Mouse (Mus musculus): ENCODE data around the gene Atp6v1g2. TPM values are rescaled to one million over a fixed set of nuclear protein-coding genes. Genes with fewer than 3 reads are reported as not detected.
"Not testable (repeated sequence)": the region's sequence is repeated elsewhere in the genome, so short reads cannot be mapped to it uniquely, and the experiment has no call there.

Atp6v1g2 gene
- polyA plus RNA-seq, 1 experiment from 2014 or later: 41.5 TPM

DNA sequence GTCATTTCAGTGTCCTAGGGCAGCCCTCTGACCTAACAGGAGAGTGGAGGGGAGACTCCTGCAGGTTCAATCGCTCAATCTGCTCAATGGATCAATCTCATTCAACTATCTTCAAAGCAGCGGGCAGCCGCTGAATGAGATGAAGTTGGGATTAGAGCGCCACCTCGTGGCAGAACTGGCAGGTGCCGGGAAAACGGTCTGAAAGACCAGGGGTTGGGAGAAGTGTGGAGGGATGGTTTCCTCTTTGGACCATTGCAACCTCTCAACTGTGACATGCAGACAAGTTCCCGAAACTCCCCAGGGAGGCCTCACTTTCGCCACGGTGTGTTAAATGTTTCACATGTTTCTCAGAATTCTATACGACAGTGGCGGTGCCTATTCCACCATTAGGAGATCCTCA is 1.4 kb upstream of the Atp6v1g2 start:
- 0 out of 2 replicates have a peak overlapping the region, but pooled peaks have one; percentile 14 for H3K4me2 ChIP-seq (replicated peaks)
- peaks cover 29% of the 10 kb centered on the region for H3K36me3 ChIP-seq
- no peak overlapping the region for H3K9ac ChIP-seq (replicated peaks)
- no peaks in the 10 kb centered on the region for H3K27me3 ChIP-seq
- 13% methylated on average over 12 of the region's 12 CpGs for WGBS
- H3K9me3 ChIP-seq: no peaks in the 10 kb centered on the region
- no peak for ATAC-seq (replicated peaks)
- H3K4me1 ChIP-seq: peaks cover 38% of the 10 kb centered on the region
- H3K4me3 ChIP-seq: 0 out of 2 replicates have a peak overlapping the region, but pooled peaks have one; percentile 4
- H3K27ac ChIP-seq (replicated peaks): no peak overlapping the region

DNA sequence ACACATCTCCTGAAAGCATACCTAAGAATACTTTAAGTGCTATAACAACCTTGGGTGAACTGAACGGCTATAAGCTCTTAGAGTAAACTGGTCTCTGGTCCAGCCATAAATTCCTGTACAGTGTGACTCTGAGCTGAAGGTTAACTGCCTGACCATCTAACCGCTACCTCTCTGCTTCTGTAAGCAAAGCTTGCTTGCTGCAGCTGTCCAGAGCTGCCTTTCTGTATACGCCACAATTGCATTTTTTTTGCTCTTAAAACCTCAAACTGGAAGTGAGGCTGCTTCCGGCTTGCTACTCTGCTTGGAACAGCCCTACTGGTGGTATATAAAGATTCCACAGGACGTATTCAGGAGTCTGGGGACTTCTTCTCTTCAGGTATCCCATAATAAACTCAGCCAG is 801 bp upstream of the Atp6v1g2 start:
- Histone ChIP-seq H3K27ac (replicated peaks) (0 out of 2 replicates have a peak overlapping the region, but pooled peaks have one; percentile 17), H3K9ac (replicated peaks) (no peak overlapping the region), H3K4me1 (peaks cover 40% of the 10 kb centered on the region), H3K9me3 (no peaks in the 10 kb centered on the region), H3K4me3 (no peak overlapping the region), H3K4me2 (replicated peaks) (no peak overlapping the region), H3K27me3 (no peaks in the 10 kb centered on the region), H3K36me3 (peaks cover 29% of the 10 kb centered on the region)
- WGBS: 95% methylated on average over 5 of the region's 5 CpGs
- no peak for ATAC-seq (replicated peaks)

DNA sequence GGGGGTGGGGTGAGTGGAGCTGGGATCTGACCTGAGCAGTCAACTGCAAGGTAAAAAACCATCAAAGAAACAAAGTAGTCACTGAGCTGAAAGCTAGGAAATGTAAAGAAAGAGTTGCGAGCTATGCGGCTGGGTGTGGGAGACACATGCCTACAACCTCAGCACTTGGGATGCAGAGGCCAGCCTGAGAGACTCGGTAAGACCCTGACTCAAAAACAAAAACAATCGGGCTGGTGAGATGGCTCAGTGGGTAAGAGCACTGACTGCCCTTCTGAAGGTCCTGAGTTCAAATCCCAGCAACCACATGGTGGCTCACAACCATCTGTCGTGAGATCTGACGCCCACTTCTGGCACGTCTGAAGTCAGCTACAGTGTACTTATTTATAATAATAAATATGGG is 630 bp downstream of the Atp6v1g2 start:
- H3K9ac ChIP-seq (replicated peaks); H3K27ac ChIP-seq (replicated peaks); H3K27me3 ChIP-seq; ATAC-seq (replicated peaks); H3K9me3 ChIP-seq; H3K4me3 ChIP-seq: not testable (repeated sequence)
- WGBS: 82% methylated on average over 7 of the region's 7 CpGs
- peaks cover 17% of the 10 kb centered on the region for H3K36me3 ChIP-seq
- H3K4me1 ChIP-seq: peaks cover 40% of the 10 kb centered on the region
- peak overlapping the region; percentile 95; the same call in 1 of the 2 replicates for H3K4me2 ChIP-seq (replicated peaks)

DNA sequence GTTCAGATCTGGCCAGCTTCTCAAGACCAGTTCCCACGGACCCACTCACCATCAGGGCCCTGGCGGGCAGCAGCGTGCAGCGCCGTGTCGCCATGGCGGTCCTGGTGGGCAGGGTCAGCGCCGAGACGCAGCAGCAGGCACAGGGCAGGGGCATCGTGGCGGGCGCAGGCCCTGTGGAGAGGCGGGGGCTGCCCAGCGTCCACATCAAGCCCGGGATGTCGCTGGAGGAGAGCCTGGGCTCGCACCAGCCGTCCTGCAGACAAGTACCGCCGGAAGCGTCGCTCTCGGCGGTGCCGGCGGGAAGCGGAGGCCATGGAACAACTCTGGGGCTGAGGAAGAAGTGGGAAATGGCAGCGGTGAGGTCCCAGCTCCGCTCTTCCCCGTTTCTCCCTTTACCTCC is 1.4 kb downstream of the Atp6v1g2 start:
- H3K4me3 ChIP-seq: peak overlapping the region; percentile 56
- H3K27ac ChIP-seq (replicated peaks): peak overlapping the region; percentile 96
- peaks cover 40% of the 10 kb centered on the region for H3K4me1 ChIP-seq
- WGBS: 6% methylated on average over 29 of the region's 31 CpGs
- H3K9ac ChIP-seq (replicated peaks): peak overlapping the region; percentile 72
- no peaks in the 10 kb centered on the region for H3K27me3 ChIP-seq
- H3K4me2 ChIP-seq (replicated peaks): peak overlapping the region; percentile 95
- ATAC-seq (replicated peaks): no peak
- no peaks in the 10 kb centered on the region for H3K9me3 ChIP-seq
- H3K36me3 ChIP-seq: peaks cover 12% of the 10 kb centered on the region

DNA sequence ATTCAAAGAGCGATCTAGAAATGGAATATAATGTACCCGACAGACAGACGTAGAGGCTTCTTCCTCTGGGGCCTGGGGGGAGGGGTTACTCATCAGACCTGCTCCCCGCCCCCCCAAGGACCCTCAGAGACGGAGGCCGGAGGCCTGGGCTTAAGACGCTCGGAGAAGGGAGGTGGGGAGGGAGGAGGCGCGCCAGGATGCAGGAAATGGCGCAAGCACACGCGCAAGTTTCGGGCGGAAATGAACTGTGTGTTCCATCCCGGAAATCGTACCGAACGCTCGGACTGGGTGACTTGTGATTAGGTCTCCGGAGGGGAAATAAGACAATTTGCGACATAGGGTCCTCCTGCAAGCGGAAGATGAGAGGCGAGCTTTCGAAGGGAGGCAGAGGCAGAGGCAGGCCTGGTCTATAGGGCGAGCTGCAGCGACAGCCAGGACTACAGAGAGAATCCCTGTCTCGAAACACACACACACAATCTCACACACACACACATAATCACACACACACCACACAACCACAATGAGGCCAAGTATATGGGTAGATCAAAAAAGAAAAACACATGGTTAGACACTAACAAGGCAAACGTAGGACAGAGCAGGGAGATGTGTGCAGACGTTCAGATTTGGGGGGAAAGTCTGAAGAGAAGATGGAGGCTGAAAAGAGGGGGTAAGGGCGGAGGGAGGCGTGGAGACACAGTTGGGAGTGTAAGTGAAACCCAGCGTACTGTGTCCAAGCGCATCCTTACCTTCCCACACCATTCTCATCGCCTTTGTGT is 2.3 kb downstream of the Atp6v1g2 start, which contains the start of gene Nfkbil1:
Gene Nfkbil1 (minus strand): TSS at position 179 of the 776 bp plus-strand sequence.
- peak; percentile 83 for ATAC-seq (replicated peaks)
- peak within 1 kb of the TSS; percentile 96 for H3K27ac ChIP-seq (replicated peaks)
- peak within 1 kb of the TSS; percentile 72 for H3K9ac ChIP-seq (replicated peaks)
- no peaks in the 10 kb centered on the region for H3K27me3 ChIP-seq
- H3K9me3 ChIP-seq: no peaks in the 10 kb centered on the region
- under 1% methylated on average over 35 of the region's 35 CpGs for WGBS
- peaks cover 47% of the 10 kb centered on the region for H3K4me1 ChIP-seq
- peaks cover 9% of the 10 kb centered on the region; the same call in 1 of the 2 replicates for H3K36me3 ChIP-seq
- peak within 1 kb of the TSS; percentile 56 for H3K4me3 ChIP-seq
- H3K4me2 ChIP-seq (replicated peaks): peak within 1 kb of the TSS; percentile 95

DNA sequence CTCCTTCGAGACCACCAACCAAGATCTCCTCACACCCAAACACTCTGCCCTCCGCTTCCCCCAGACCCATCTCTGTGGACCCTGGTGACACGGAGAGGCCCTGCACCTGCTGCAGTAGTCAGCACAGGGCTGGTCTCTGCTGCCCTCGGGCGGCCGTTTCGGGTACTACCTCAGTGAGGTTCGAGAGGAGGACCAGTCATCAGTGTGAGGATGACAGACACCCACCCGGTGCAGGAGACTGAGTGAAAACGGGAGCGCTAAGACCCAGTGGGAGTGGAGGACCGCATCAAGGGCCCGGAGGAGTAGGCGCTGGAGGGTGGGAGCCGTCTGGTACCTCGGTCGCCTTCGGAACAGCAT is 2.9 kb downstream of the Atp6v1g2 start:
- Histone ChIP-seq H3K27me3 (no peaks in the 10 kb centered on the region), H3K4me1 (peaks cover 50% of the 10 kb centered on the region), H3K27ac (replicated peaks) (peak overlapping the region; percentile 96), H3K9ac (replicated peaks) (peak overlapping the region; percentile 72), H3K4me3 (peak overlapping the region; percentile 56), H3K9me3 (no peaks in the 10 kb centered on the region), H3K4me2 (replicated peaks) (peak overlapping the region; percentile 95), H3K36me3 (peaks cover 4% of the 10 kb centered on the region; the same call in 1 of the 2 replicates)
- ATAC-seq (replicated peaks): peak; percentile 81
- WGBS: under 1% methylated on average over 18 of the region's 18 CpGs

DNA sequence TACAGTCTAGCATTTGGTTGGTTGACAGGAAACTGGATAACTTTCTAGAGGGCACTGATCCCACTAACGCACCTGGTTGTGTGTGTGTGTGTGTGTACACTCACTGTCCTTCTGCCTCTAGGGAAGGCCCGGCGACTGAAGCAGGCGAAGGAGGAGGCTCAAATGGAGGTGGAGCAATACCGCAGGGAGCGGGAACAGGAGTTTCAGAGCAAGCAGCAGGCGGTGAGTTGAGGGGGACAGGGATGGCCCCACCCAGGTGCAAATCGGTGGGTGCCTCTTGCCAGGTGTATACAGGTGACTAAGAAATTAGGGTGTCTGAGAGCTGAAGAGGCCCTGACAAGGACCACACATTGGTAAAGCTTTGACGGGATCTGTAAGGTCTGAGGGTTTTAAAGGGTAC is 3.5 kb downstream of the Atp6v1g2 start:
- ATAC-seq (replicated peaks): no peak
- Histone ChIP-seq H3K9ac (replicated peaks) (peak overlapping the region; percentile 72), H3K9me3 (no peaks in the 10 kb centered on the region), H3K4me3 (peak overlapping the region; percentile 56), H3K27ac (replicated peaks) (peak overlapping the region; percentile 96), H3K36me3 (peaks cover 4% of the 10 kb centered on the region; the same call in 1 of the 2 replicates), H3K4me2 (replicated peaks) (peak overlapping the region; percentile 95), H3K27me3 (no peaks in the 10 kb centered on the region), H3K4me1 (peaks cover 46% of the 10 kb centered on the region)
- WGBS: 82% methylated on average over 9 of the region's 9 CpGs

DNA sequence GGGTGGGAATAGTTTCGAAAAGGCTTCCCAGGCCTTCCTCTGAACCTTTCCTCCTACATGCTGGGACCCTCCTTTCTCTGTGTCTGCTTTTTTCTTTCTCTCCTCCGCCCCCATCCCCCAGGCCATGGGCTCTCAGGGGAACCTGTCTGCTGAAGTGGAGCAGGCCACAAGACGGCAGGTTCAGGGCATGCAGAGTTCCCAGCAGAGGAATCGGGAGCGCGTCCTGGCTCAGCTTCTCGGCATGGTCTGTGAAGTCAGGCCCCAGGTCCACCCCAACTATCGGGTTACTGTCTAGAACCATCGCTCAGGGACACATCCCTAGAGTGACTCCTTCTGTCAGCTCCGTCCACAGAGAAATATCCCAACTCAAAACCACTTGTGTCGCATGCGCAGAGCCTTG is 4.0 kb downstream of the Atp6v1g2 start:
- no peaks in the 10 kb centered on the region for H3K9me3 ChIP-seq
- no peak for ATAC-seq (replicated peaks)
- no peaks in the 10 kb centered on the region for H3K27me3 ChIP-seq
- no peak overlapping the region for H3K4me2 ChIP-seq (replicated peaks)
- 89% methylated on average over 12 of the region's 12 CpGs for WGBS
- H3K9ac ChIP-seq (replicated peaks): no peak overlapping the region
- H3K36me3 ChIP-seq: peaks cover 4% of the 10 kb centered on the region; the same call in 1 of the 2 replicates
- H3K27ac ChIP-seq (replicated peaks): no peak overlapping the region
- H3K4me1 ChIP-seq: peaks cover 41% of the 10 kb centered on the region
- no peak overlapping the region for H3K4me3 ChIP-seq

DNA sequence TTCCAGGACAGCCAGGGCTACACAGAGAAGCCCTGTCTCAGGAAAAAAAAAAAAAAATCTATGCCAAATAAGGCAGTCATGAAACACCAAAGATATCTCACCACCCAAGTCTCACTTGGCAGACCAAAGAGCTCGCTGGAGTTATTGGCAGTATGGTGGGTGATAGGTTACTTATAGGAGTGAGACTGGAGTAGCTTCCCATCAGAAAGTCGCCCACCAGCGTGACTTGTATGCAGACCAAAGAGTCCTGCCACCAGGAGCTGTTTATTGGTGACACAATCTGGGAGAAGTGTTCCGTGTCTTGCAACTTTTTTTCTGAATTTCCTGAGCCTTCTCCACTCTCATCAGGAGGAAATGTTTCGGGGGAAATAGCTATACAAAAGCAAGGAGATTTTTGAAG is 6.2 kb downstream of the Atp6v1g2 start:
- no peak overlapping the region for H3K4me2 ChIP-seq (replicated peaks)
- WGBS: 80% methylated on average over 5 of the region's 5 CpGs
- no peak overlapping the region for H3K27ac ChIP-seq (replicated peaks)
- no peaks in the 10 kb centered on the region for H3K9me3 ChIP-seq
- H3K36me3 ChIP-seq: peaks cover 14% of the 10 kb centered on the region
- H3K4me1 ChIP-seq: peaks cover 38% of the 10 kb centered on the region
- no peak overlapping the region for H3K4me3 ChIP-seq
- ATAC-seq (replicated peaks): no peak
- H3K9ac ChIP-seq (replicated peaks): no peak overlapping the region
- no peaks in the 10 kb centered on the region for H3K27me3 ChIP-seq

DNA sequence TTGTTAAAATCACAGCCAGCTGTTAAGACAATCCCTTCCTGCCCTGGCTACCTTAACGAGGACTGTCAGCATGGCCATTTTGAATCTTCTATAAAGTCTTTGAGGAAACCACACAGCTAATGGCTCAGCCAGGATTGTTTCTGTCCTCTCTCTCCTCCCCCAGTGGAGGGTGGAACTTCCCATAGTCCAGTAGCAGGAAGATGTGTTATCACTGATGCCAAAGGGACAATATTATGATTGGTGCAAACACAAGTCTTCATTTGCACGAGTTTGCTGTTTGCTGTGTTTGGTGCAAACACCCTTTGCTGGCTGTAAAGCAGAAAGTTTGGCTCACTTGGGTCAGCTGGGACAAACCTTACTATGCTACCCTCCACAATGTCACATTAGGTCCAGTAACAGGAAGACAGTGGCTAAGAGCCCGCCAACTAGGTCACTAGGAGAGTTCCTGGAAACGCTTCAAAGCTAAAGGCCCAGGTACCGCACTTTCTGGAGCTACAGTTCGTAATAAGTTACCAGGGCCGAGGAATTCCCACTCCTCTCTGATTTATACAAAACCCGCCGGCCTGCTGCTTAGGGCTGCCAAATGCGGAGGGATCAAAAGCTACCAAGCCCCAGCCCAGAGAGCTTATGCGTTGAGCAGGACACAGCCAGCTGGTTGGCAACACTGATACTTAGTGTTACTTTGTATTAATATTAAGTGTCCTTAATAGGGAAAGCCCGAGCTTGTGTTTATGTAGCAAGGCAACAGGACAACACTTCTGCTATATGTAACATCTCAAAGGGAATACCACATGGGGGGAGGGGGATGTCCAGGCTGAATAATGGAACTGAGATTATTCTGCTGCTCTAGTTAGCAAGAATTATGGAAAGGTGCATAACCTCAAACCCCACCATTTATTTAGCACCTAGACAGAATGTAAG is 7.2 kb downstream of the Atp6v1g2 start:
- peak overlapping the region; percentile 81 for H3K4me2 ChIP-seq (replicated peaks)
- 23% methylated on average over 12 of the region's 12 CpGs for WGBS
- peaks cover 42% of the 10 kb centered on the region for H3K4me1 ChIP-seq

DNA sequence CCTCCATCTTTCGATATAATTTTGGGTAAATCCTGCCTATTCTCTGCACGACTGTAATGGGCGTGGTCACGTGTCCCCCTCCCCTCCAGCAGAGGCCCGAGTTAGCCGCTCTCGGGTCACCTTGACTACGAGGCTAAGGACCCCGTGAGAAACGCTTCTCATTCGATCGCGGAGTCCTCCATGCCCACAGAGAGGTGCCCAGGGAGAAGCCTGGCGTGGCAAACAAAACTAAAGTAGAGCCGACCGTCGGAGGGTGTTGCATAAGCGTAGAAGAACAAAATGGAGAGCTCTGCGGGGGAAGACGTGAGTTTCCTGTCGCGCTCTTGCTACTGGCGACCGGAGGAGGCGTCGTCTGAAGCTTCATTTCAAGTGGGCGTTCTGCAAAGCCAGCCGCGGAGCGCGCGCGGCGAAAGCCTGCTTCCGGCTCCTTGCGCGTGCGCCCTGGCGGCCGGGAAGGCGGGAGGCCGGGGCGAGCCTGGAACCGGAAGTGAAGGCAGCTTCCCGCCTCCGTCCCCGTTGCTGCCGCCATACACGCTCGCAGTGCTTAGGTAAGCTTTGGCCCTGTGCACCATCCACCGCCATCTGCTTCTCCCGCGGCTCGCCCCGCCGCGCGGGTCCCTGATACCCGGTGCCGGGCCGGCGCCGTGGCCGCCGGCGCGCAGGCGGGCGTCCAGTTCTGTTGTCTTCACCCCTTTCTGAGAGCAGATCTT is 8.0 kb downstream of the Atp6v1g2 start, which contains the start of gene Ddx39b:
Gene Ddx39b (plus strand): TSS at position 442 of the 710 bp plus-strand sequence.
- peaks cover 31% of the 10 kb centered on the region for H3K36me3 ChIP-seq

More for the DNA sequence above, 7.2 kb downstream of the Atp6v1g2 start:
- Histone ChIP-seq H3K4me3 (peak overlapping the region; percentile 80), H3K9ac (replicated peaks) (peak overlapping the region; percentile 53), H3K36me3 (peaks cover 24% of the 10 kb centered on the region), H3K27me3 (no peaks in the 10 kb centered on the region), H3K9me3 (no peaks in the 10 kb centered on the region), H3K27ac (replicated peaks) (peak overlapping the region; percentile 97)
- peak; percentile 5 for ATAC-seq (replicated peaks)

More for the DNA sequence above, 8.0 kb downstream of the Atp6v1g2 start, which contains the start of gene Ddx39b:
- H3K4me1 ChIP-seq: peaks cover 50% of the 10 kb centered on the region
- peak within 1 kb of the TSS; percentile 81 for H3K4me2 ChIP-seq (replicated peaks)
- peak within 1 kb of the TSS; percentile 97 for H3K27ac ChIP-seq (replicated peaks)
- peak within 1 kb of the TSS; percentile 80 for H3K4me3 ChIP-seq
- peak; percentile 91 for ATAC-seq (replicated peaks)
- H3K27me3 ChIP-seq: no peaks in the 10 kb centered on the region
- peak within 1 kb of the TSS; percentile 99 for H3K9ac ChIP-seq (replicated peaks)
- H3K9me3 ChIP-seq: no peaks in the 10 kb centered on the region
- under 1% methylated on average over 69 of the region's 69 CpGs for WGBS
